Mouse (Mus musculus) spleen, adult 2 months (tissue): ENCODE results near the gene Oaf.

ENCODE experiments used
- CTCF ChIP-seq: fragments of 200-500 bp; IDR thresholded peaks from 2 replicates; pipeline ENCODE4 v1.5.1; 2011; ENCODE audit warnings: mild to moderate bottlenecking, inconsistent platforms; ENCODE audit not compliant: insufficient read depth, insufficient read length, insufficient replicate concordance; ENCODE audit errors: extremely low read depth
- POLR2A ChIP-seq: fragments of 200-500 bp; IDR thresholded peaks from 2 replicates; pipeline ENCODE4 v1.6.1; 2011; ENCODE audit warnings: low read depth, low read length, inconsistent platforms

GRCm38 (mm10) chr9:43286870-43287269 lies 47.2 kb upstream of the Oaf start:
- TF ChIP-seq CTCF (peak; percentile 84), POLR2A (no peak)
